ENCODE assay signal across 39 mouse cellular contexts in the genomic region with DNA sequence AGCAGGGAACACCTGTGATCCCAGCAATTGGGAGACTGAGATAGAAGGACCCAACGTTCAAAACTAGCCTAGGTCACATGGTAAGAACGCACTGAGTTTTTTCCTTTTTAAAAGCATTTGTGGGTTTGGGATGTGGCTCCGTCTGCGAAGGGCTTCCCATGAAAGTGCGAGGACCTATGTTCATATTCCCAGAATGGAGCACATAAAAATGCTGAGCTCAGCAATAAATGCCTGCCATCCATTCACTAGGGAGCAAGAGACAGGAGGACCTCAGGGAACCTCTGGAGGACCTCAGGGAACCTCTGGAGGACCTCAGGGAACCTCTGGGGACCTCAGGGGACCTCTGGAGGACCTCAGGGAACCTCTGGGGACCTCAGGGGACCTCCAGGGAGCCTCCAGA. TPM values are rescaled to one million over a fixed set of nuclear protein-coding genes. Genes with fewer than 3 reads are reported as not detected.
"Had no signal": no experiment of that assay in that cellular context is flagged by ENCODE, and none has a peak within 500 bp of the region (broad histone marks: within the 10 kb centered on the region; RNA-seq: fewer than 3 reads in every experiment).

No protein-coding gene starts in this region.

- H3K4me1 ChIP-seq: intestine, embryonic 15.5 days; limb, embryonic 12.5 days had no signal

- H3K9ac ChIP-seq: heart, embryonic 13.5 days; heart, embryonic 15.5 days; hindbrain, embryonic 12.5 days; hindbrain, embryonic 14.5 days; intestine, embryonic 15.5 days; kidney, embryonic 15.5 days; limb, embryonic 12.5 days; liver, embryonic 14.5 days had no signal

- H3K27ac ChIP-seq: heart, adult 2 months; heart, embryonic 13.5 days; heart, embryonic 15.5 days; hindbrain, embryonic 10.5 days; hindbrain, embryonic 12.5 days; hindbrain, embryonic 14.5 days; intestine, embryonic 15.5 days; kidney, embryonic 15.5 days; kidney, postnatal 0 days; limb, embryonic 10.5 days; limb, embryonic 12.5 days; liver, embryonic 14.5 days had no signal

- H3K4me2 ChIP-seq: heart, embryonic 11.5 days; heart, embryonic 13.5 days; heart, embryonic 15.5 days; hindbrain, embryonic 12.5 days; hindbrain, embryonic 14.5 days; intestine, embryonic 15.5 days; kidney, embryonic 15.5 days; limb, embryonic 12.5 days had no signal

- H3K27me3 ChIP-seq: hindbrain, embryonic 12.5 days; intestine, embryonic 15.5 days had no signal

- H3K4me3 ChIP-seq: heart, adult 2 months; heart, embryonic 13.5 days; heart, embryonic 15.5 days; hindbrain, embryonic 10.5 days; hindbrain, embryonic 12.5 days; intestine, embryonic 15.5 days; kidney, embryonic 15.5 days; limb, embryonic 10.5 days; limb, embryonic 12.5 days had no signal

- DNase-seq: gastrocnemius, postnatal 14 days; gastrocnemius, postnatal 36 days; heart, adult 11 months; heart, adult 2 months; heart, postnatal 4 days; kidney, adult 18-20 months; kidney, adult 9 months; kidney, postnatal 14 days; kidney, postnatal 36 days; layer of hippocampus, adult 9-11 months; layer of hippocampus, postnatal 36 days; liver had no signal

- ATAC-seq: hindbrain, embryonic 16.5 days; inflammation-experienced regulatory T-cells, adult 6 months; intestine, embryonic 15.5 days; intestine, postnatal 0 days had no signal

- H3K9me3 ChIP-seq: heart, embryonic 13.5 days; heart, embryonic 15.5 days; hindbrain, embryonic 10.5 days; hindbrain, embryonic 12.5 days; intestine, embryonic 15.5 days; kidney, embryonic 15.5 days; limb, embryonic 10.5 days; limb, embryonic 12.5 days had no signal

- H3K36me3 ChIP-seq: heart, embryonic 13.5 days; heart, embryonic 15.5 days; hindbrain, embryonic 10.5 days; hindbrain, embryonic 12.5 days; intestine, embryonic 15.5 days; kidney, embryonic 15.5 days; limb, embryonic 10.5 days; limb, embryonic 12.5 days had no signal

RNA-seq across cellular contexts. Expression of a gene that starts 1.7 kb away (rescaled TPM):
- total RNA-seq: gastrocnemius, postnatal 14 days; heart, postnatal 4 days; layer of hippocampus, postnatal 14 days; layer of hippocampus, postnatal 36 days; left cerebral cortex, adult 18-20 months; left cerebral cortex, postnatal 14 days; left cerebral cortex, postnatal 36 days had no signal
- polyA plus RNA-seq: gonadal fat pad, adult 2 months; heart, embryonic 11.5 days; heart, embryonic 13.5 days; heart, embryonic 15.5 days; heart, postnatal 0 days; hindbrain, embryonic 10.5 days; hindbrain, embryonic 12.5 days; hindbrain, embryonic 14.5 days; inflammation-experienced regulatory T-cells, adult 6 months; intestine, embryonic 15.5 days; intestine, postnatal 0 days; kidney, embryonic 15.5 days; kidney, postnatal 0 days; large intestine, adult 2 months; limb, embryonic 10.5 days; limb, embryonic 12.5 days had no signal

RNA-seq across cellular contexts. Expression of a gene that starts 5.4 kb away (rescaled TPM):
- polyA plus RNA-seq: inflammation-experienced regulatory T-cells, adult 6 months had no signal

RNA-seq across cellular contexts. Expression of a gene that starts 46.5 kb away (rescaled TPM):
- total RNA-seq: gastrocnemius, adult 18-20 months; gastrocnemius, adult 8-10 months; gastrocnemius, postnatal 14 days; gastrocnemius, postnatal 36 days; heart, adult 2 months; heart, postnatal 25 days; heart, postnatal 4 days; layer of hippocampus, adult 18-20 months; left cerebral cortex, adult 18-20 months; left cerebral cortex, postnatal 36 days had no signal
- polyA plus RNA-seq: gonadal fat pad, adult 2 months; heart, adult 2 months; heart, embryonic 13.5 days; heart, embryonic 15.5 days; heart, postnatal 0 days; inflammation-experienced regulatory T-cells, adult 6 months; intestine, embryonic 15.5 days; kidney, embryonic 15.5 days; kidney, postnatal 0 days; limb, embryonic 10.5 days; limb, embryonic 12.5 days; liver, embryonic 14.5 days; liver, embryonic 16.5 days had no signal
